Mouse (Mus musculus) limb, embryonic 13.5 days (tissue): Measurements from ENCODE around the gene Sh3gl3. TPM values are rescaled to one million over a fixed set of nuclear protein-coding genes. Genes with fewer than 3 reads are reported as not detected.

Source experiments
- ATAC-seq: fragments of 200-750 bp; cut with Nextera tagmentation; 2 replicates; pipeline ENCODE4 v1.8.0; 2017; ENCODE audit warnings: low read depth, moderate number of reproducible peaks, moderate TSS enrichment; ENCODE audit not compliant: low FRiP score
- H3K27ac ChIP-seq: fragments of 300-500 bp; sonication (generic); 2 replicates; pipeline ENCODE4 v1.5.1; 2015; ENCODE audit warnings: inconsistent platforms, mild to moderate bottlenecking, moderate library complexity
- H3K27me3 ChIP-seq: fragments of 300-500 bp; sonication (generic); 2 replicates; pipeline ENCODE4 v1.6.1; 2015; ENCODE audit warnings: mild to moderate bottlenecking, inconsistent platforms
- H3K36me3 ChIP-seq: fragments of 300-500 bp; sonication (generic); 2 replicates; pipeline ENCODE4 v1.6.1; 2015; ENCODE audit warnings: inconsistent platforms, mild to moderate bottlenecking, moderate library complexity
- H3K4me1 ChIP-seq: fragments of 300-500 bp; sonication (generic); 2 replicates; pipeline ENCODE4 v1.6.1; 2015; ENCODE audit warnings: inconsistent platforms
- H3K4me2 ChIP-seq: fragments of 300-500 bp; sonication (generic); replicated peaks from 2 replicates; pipeline ENCODE4 v1.6.1; 2015; ENCODE audit warnings: inconsistent platforms, mild to moderate bottlenecking, moderate library complexity
- H3K4me3 ChIP-seq: fragments of 300-500 bp; sonication (generic); 2 replicates; pipeline ENCODE4 v1.5.1; 2015; ENCODE audit warnings: moderate library complexity, mild to moderate bottlenecking, inconsistent platforms
- H3K9ac ChIP-seq: fragments of 300-500 bp; sonication (generic); 2 replicates; pipeline ENCODE4 v1.6.1; 2015; ENCODE audit warnings: mild to moderate bottlenecking, inconsistent platforms
- H3K9me3 ChIP-seq: fragments of 300-500 bp; sonication (generic); 2 replicates; pipeline ENCODE4 v1.6.1; 2016; ENCODE audit warnings: inconsistent platforms
- WGBS: fragments of 180-500 bp; shearing (Covaris S2); methylation state at CpG from one replicate; pipeline ENCODE4 v1.1.7; 2015; 5-methylcytosine and 5-hydroxymethylcytosine counted together
- polyA plus RNA-seq: library from polyadenylated mRNA; unstranded; fragments of >200 nt; fragmentation: Nextera tagmentation; extraction: Ambion mirVana; gene quantifications from 2 replicates; pipeline ENCODE4 v1.2.1, GENCODE M21; 2015

The Sh3gl3 gene
- polyA plus RNA-seq, 1 experiment from 2014 or later, result 21.4 TPM

- 22% methylated on average over 8 of the region's 8 CpGs for WGBS
- Histone ChIP-seq H3K9me3 (no peaks in the 10 kb centered on the region), H3K4me3 (no peak overlapping the region), H3K27ac (no peak overlapping the region), H3K9ac (no peak overlapping the region), H3K36me3 (no peaks in the 10 kb centered on the region; the same call in 1 of the 2 replicates), H3K4me2 (0 out of 2 replicates have a peak overlapping the region, but pooled peaks have one; percentile 1), H3K4me1 (peaks cover 23% of the 10 kb centered on the region), H3K27me3 (peaks cover 25% of the 10 kb centered on the region)
- no peak for ATAC-seq
Measured at GRCm38 (mm10) chr7:82341476-82341875, 167.8 kb downstream of the Sh3gl3 start.

GRCm38 (mm10) chr7:82346706-82347105 lies 173.1 kb downstream of the Sh3gl3 start:
- H3K9ac ChIP-seq, result no peak overlapping the region
- H3K4me3 ChIP-seq, result no peak overlapping the region
- H3K4me1 ChIP-seq, result peaks cover 9% of the 10 kb centered on the region
- H3K36me3 ChIP-seq, result no peaks in the 10 kb centered on the region
- no peaks in the 10 kb centered on the region for H3K9me3 ChIP-seq
- 80% methylated on average over 2 of the region's 2 CpGs for WGBS
- no peak for ATAC-seq
- no peaks in the 10 kb centered on the region for H3K27me3 ChIP-seq
- H3K4me2 ChIP-seq, result no peak overlapping the region
- H3K27ac ChIP-seq, result no peak overlapping the region

DNA sequence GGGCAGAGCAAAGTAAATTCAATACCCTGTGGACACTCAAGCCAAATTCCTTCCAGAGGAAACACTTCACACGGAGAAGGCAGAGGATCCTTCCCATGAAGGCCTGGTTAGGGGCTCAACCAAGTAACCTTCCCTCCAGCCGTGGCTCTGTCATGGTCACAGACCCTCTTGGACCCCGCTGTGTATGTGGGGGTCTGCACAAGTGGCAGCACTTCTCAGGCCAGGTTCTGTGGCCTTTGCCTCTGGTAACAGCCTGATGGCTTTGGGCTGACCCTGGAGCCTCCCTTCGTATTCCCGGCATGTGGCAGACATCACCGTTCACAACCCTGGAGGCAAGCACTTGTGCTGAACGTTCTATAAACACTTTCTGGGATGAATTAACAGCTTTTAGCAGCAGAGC lies 176.2 kb downstream of the Sh3gl3 start:
- Histone ChIP-seq H3K27me3 (no peaks in the 10 kb centered on the region), H3K36me3 (no peaks in the 10 kb centered on the region), H3K4me3 (no peak overlapping the region), H3K9ac (no peak overlapping the region), H3K4me2 (no peak overlapping the region), H3K9me3 (no peaks in the 10 kb centered on the region), H3K4me1 (peaks cover 3% of the 10 kb centered on the region), H3K27ac (no peak overlapping the region)
- WGBS, result 46% methylated on average over 7 of the region's 7 CpGs
- no peak for ATAC-seq

- Histone ChIP-seq H3K36me3 (no peaks in the 10 kb centered on the region), H3K4me1 (peaks cover 3% of the 10 kb centered on the region), H3K4me3 (no peak overlapping the region), H3K9ac (no peak overlapping the region), H3K27ac (no peak overlapping the region), H3K9me3 (no peaks in the 10 kb centered on the region), H3K27me3 (no peaks in the 10 kb centered on the region), H3K4me2 (no peak overlapping the region)
- WGBS, result 91% methylated on average over 3 of the region's 3 CpGs
- ATAC-seq, result no peak
Measured at GRCm38 (mm10) chr7:82350421-82350820, 176.8 kb downstream of the Sh3gl3 start.

Other genes with a start within 250 kb of the Sh3gl3 start
- gene Hdgfl3, start 239.4 kb upstream of the Sh3gl3 start, polyA plus RNA-seq, result 24.5 and 26.9 TPM in 2 replicates
- gene Bnc1, start 181.5 kb upstream of the Sh3gl3 start, polyA plus RNA-seq, result 2.2 and 2.3 TPM in 2 replicates
- gene Adamtsl3, start 161.9 kb downstream of the Sh3gl3 start, polyA plus RNA-seq, result 5.7 and 6.4 TPM in 2 replicates